Mouse (Mus musculus) erythroid progenitor cell, adult 5-6 weeks (primary cell): Measurements from ENCODE around the gene Fntb. TPM values are rescaled to one million over a fixed set of nuclear protein-coding genes. Genes with fewer than 3 reads are reported as not detected.
"Not testable (repeated sequence)": the region's sequence is repeated elsewhere in the genome, so short reads cannot be mapped to it uniquely, and the experiment has no call there.

Experiments used
- ATAC-seq: replicated peaks from 2 replicates; pipeline ENCODE4 v1.8.0; 2016; ENCODE audit warnings: moderate number of reproducible peaks, mild to moderate bottlenecking, moderate TSS enrichment, inconsistent platforms; ENCODE audit not compliant: poor library complexity, low FRiP score, severe bottlenecking
- total RNA-seq, 2 experiments: library from RNA; stranded (forward) in 1 of 2; stranded (reverse) in 1 of 2; fragments of 150-400 nt in 1 of 2; fragments of 186-747, 209-891 nt in 1 of 2; gene quantifications; 2 replicates each; pipeline versions ENCODE4 v1.2.3 to v1.2.4; 2015 to 2017; ENCODE audit warnings: low replicate concordance in 2 of 2

The Fntb gene
- total RNA-seq, 2 experiments from 2014 or later = 21.3 to 77.1 TPM

DNA sequence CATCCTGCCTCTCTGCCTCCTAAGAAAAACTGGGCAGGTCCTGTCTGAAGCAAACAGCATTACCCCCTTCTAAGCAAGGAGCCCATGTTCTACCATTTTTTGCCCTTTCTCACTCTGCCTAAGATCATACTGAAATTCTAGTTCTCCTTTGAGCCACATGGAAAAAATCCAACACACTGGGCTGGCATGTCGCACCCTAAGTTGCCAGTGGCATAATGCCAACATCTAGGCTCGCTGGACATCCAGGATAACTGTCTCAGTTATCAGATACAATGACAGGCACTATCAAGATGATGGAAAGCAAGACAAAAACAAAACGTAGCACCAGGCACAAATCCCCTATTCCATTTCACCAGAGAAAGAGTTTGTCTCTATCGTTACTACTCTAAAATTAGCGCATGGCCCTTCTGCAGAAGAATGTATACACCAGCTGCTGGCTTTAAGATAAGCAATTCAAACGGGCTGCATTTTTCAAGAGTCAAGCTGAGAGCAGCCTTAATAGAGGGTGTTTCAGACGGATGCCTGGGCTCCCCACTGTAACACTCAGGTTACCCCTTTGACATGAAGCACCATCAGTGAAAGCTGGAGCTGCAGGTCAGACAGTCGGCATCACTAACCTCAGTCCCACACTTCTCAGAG is 25.2 kb downstream of the Fntb start:
- ATAC-seq = no peak

DNA sequence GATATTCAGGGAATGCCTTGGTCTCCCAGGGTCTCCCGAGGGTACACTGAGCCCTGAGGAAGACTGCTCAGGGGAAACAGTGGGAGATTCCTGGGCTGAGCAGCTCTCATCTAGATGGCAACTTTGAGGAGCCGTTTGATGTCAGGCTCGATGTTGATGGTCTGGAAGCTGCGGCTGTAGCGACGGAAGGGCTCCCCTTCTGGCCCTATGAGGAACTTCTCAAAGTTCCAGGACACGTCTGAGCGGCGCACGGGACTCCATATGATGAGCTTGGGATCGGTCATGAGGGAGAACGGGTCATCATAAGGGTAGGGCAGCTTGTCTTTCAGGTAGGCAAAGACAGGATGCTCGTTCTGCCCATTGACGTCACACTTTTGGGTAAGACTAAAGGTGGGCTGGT is 27.2 kb downstream of the Fntb start:
- ATAC-seq = not testable (repeated sequence)

DNA sequence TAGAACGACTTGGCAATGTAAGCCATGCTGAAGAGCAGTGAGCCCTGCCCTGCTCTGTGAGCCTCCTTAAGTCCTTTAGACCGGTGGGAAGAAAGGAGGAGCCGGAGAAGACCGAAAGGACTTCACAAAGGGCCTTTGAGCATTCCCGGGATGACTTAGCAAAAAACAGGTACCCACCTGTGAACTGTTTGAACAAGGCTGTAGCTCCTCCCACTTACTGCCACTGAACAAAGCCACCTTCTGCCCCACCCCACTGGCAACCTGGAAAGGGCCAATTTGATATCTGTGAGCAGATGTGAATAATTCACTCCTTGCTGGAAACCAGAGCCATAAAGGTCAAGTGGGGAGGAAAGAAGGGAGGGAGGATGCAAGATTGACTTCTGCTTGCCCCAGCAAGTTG is 30.0 kb downstream of the Fntb start, which contains the start of gene Gpx2:
Gpx2 (minus strand) TSS at position 205 of the 400 bp plus-strand sequence.
- ATAC-seq = no peak

DNA sequence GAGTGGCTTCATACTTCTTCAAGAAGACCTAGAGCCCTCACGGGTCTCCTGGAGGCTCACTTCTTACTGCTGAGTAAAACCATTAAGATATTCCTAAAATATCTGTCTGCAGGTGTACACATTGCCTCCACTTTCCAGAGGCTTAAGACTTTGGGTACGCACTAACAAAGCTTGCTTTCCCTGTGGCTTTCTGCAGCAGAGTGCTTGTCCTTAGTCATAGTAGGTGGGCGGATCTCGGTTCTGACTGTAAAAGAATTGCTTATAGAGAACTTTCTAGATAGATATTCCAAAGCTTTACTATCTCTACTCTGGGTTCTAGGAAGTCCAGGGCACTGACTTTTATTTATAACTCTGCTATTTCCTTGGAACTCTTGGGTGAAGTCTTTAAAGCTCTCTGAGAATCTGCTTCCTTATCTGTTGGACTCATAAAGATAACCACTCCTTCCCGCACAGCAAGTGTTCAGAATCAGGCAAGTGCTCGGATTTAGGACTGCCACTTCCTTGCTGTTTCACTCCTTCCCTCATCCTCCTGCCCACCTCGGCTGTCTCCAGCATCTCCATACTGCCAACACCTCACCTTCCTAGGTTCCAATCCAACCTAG is 31.6 kb downstream of the Fntb start:
- ATAC-seq = no peak

DNA sequence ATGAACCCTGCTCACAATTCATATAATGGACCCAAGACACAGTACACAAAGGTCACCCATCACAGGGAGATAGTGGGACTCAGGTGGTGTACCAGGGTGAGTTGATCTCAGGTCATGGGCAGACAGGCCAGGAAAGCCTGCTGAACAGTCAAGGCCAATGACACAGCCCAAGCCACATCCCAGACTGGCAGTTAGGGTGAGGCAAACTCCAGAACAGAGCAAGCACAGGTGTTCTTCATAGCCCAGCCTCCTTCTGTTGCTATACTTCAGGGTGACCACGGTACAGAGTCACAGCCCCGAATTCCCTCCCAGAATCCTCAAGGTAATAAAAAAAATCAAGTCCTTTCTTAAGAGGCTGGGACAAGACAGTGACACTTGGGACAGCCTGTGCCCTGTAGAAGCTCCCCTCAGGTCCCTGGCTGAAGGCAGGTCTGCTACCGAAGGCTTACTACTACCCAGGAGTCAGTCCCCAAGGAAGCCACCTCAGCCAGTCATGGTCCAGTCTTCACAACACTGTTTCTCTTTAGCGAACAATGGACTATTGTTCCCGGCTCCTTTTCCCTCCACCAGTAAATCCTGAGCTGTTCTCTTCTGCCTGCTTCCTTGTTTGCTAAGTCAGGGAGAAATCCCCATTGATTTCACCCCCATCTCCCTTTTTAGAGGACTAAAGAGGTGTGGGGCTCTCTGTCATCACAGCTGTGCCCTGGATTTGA is 32.8 kb downstream of the Fntb start:
- no peak for ATAC-seq

DNA sequence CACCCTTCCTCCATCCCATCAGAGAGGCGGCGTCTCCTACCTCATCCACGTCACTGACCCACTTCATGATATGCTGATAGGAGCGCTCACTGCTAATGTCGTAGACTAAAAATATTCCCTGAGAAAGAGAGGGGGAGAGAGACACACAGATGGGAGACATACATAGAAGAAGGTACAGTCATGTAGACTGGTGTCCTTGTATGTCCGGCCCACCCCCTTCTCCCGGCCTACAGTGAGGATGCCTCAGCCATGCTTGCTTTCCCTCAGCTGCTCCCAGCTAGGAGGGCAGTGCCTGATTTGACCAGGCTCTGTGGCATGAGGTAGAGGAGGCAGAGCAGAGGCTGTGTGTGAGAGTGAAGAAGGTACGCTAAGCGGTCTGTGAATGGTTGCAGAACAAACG is 37.6 kb downstream of the Fntb start:
- no peak for ATAC-seq

DNA sequence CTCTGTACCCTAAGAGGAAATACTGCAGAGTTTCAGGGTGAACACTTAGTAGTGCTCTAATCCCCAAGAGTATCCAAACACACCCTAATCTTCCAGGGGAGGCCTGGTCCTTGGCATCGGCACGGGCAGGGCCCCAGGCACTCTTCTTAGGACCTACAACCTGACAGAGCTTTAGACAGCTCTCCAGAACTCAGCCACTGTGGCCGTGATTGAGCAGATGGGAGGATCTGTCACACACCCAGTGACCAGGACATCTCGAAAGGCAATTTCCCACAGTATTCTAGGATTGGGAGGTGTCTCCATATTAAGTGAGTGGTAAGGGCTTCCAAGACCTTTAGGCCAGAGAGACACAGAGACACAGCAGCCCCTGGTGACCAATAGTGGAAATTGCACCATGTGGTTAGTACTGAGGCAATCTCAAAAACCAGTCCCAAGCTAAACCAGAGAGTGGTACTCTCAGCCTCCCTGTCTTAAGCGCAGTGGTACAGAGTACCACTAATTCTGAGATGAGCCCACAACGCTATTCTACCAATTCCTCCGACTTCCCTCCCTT is 38.4 kb downstream of the Fntb start:
- peak; percentile 72 for ATAC-seq

DNA sequence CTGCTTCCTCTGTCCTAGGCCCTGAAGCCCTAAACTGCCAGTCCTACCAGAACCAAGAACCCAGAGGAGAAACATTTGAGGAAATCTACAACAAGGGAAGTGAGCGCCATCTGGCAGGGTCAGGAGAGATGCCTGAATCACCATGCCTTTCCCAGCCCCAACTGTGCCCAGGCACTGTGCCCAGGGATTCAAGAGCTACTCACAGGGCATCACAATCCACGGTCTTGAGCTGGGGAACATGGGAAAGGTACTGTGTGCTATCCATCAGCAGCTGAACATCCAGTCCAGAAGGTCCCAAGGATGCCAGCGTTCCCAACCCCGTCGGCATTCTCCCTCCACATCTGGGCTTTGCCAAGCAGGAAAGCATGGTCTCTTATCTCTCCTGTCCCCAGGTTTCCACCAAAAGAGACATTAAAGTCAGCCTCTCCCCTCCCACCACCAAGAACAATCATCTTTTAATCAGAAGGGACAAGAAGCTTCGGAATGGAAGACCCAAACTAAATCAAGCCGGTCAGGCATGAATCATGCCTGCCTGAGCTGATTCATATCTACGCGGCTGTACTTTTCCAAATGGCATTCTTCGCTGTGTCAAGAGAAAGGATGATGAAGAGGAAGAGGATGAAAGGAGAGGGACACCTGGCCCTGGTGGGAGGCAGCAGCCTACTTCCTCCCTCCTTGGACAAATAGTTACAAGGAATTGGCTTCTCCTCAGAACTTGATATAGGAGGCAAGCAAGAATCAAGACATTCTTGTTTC is 39.8 kb downstream of the Fntb start:
- ATAC-seq = no peak

DNA sequence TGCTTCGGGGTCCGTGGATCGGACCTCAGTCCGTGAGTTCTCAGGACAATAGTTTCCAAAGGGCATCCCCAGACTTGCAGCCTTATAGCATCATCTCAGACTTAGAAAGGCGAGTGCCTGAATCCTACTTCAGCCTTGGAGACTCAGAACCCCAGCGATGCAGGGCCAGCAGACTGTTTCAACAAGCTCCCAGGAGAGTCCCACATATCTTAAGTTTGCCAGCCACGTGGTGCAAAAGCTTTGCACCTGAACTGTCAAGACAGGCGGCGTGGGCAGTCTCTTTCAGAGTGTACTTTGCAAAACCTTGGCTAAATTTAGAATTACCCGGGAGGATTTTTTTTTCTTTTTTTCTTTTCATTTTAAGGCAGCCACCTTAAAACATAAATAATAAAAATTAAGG is 42.4 kb downstream of the Fntb start:
- ATAC-seq = no peak

DNA sequence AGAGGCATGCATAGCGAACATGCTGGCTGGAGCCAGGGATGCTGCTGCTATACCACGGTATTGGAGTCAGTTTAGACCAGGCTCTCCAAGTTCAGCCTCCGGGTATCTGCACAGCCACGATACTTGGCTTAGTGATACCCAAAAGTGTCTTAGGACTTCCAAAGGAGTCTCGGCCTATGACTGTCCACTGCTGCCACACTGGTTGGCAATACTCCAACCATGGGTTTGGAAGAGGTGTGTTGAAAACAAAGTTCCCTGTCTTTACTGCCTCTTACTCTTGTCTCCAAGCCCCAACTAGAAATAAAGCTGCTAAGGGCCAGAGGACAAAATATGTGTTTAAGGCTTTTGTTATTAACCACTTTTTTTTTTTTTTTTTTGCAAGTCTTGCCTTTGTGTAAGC is 45.1 kb downstream of the Fntb start:
- ATAC-seq = no peak

DNA sequence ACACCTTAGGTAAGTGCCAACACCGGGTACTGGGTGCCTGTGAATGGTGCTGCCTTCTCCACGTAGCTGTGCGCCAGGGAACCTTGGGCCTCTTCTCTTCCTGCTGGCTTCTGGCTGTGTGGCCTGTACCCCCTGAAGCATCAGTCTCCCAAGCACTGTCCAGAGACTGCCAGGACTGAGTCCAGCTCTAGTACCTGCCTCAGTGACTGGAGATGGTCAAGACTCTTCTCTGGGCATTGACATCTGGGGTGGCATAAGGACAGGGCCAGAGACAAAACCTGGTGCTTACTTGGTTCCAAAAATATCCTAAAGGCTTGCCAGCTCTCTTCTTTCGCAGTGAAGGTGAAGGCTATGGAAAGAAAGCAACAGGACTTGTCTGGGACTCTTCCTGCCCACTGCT is 45.6 kb downstream of the Fntb start:
- ATAC-seq = no peak

DNA sequence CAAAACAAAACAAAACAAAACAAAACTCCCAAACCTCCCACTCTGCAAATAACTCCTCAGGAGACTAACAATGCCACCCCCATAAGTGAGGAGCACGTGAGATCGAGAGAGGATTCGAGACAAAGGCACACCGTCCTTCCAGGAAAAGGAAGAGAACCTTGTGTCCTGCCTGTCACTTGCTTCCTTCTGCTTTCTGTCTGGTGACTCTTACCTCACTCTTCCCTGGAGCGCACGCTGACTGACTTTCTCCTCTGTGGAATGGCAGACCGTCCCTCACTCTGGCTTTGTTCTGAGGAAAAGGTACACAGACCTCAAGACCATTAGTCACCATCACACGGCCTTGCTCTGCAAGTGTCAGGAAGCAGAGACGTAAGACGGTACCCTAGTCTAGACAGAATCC is 48.2 kb downstream of the Fntb start:
- ATAC-seq = no peak

DNA sequence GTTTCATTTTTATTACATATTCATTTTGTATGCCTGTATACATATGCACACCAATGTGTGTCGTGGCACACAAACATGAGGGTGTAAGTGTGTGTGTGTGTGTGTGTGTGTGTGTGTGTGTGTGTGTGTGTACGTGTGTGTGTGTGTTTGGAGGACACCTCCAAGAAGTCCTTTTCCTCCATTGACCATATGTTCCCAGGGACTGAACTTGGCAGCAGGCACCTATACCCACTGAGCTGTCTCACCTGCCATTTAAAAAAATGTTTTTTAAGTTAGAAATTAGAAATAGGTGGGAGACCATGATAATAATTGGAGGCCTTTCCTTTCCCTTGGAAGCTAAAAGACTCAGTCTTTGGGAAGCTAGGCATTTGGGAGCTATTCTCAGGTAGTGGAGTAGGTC is 48.7 kb downstream of the Fntb start:
- no peak for ATAC-seq

DNA sequence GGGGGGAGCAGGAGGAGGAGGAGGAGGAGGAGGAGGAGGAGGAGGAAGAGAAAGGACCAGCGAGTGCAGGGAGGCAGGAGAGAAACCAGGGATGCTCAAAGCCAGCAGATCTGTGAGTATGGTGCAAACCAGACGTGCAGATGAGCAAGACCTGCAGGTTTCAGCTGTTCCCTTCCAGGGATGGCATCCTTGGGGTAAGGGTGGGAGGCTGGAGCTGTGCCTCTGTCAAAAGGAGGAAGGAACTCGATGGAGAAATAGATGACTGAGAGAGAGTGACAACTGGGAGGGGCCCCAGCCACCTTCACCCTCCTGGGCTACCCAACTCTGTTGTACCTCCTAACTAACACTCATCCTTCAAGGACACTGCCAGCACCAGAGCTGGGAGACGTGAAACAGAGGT is 51.3 kb downstream of the Fntb start:
- ATAC-seq = no peak

DNA sequence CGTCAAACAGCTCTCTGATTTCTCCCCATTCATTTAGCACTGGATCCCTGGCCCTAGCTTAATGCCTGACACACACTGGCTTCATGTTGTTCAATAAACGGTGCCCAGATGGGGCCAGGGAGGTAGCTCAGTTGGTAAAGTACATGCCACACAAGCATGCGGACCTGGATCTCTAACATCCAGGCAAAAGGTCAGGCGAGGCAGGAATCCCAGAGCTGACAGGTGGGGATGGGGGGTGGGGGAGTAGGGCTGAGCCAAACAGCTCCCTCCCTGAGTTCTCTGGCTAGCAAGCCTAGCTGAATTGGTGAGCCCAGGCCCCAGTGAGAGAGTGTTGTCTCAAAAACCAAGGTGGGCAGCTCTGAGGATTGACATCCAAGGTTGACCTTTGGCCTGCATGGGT is 51.8 kb downstream of the Fntb start:
- ATAC-seq = no peak

DNA sequence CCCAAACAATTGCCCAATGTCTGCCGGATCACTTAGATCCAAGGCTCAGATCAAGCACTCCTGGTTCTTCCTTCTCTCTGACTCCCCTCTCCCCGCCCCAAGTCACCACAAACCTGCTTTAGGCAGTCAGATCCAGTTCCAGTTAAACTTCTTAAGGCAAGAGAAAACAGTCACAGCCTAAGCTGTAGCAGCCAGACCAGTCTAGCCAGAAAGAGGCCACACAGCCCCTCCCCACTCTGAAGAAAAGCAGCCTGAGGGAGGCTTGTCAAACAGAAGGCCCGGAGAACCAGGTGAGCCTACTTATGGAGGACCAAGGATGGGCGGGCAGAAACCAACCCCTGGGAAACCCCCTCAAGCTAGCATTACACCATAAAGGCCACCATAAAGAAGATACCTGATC is 52.7 kb downstream of the Fntb start:
- ATAC-seq = no peak

DNA sequence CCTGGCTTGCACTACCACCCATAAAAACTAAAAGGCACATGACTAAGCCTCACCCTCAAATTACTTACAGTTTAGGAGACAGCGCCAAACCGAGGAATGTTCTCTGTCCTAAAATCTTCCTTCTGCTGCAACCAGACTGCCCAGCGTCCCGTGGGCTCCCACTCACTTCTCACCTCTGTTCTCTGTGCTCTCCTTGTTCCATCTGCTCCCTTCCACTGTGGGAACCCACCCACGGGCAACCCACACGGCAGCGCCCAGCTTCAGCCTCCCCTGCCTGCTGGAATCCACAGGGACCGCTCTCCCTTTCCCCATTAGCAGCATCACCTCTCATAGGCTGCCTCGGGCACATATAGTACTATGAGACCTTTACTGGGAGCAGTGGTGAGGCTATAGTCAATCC is 53.5 kb downstream of the Fntb start:
- ATAC-seq = no peak

DNA sequence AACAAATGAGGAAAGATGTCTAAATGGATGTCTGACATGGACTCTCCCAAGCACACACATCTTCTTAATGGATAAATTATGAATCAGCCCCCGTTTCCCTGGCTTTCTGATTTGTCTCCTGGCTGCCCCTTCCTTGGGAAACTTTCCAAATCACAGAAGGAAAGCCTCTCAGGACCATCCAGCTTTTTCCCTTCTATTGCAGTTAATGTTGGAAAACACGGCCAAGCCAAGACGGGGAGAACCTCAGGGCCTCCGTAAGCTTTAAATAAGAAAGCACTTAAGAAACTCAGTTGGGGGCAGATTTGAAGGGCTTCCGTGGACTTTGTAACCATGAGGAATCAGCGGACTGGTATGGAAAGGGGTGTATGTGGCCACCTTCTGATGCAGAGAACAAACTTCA is 54.4 kb downstream of the Fntb start:
- ATAC-seq = no peak

DNA sequence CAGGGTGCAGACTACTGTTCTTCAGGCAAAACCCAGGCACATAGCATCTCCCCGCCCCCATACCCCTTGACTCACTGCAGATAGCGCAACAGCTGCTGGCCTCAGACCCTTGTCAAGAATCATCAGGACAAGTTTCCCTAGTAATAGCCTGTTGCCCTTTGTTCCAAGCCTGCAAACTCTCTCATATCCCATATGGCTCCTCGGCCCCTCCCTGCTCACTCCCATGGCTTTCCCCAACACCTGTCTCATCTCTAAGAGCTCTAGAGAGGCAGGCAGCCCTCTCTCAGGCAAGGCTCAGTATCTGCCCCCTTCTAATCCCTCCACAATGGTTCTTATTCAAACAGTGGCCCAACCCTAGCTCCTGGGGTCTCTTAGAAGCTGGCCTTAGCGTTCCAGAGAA is 55.2 kb downstream of the Fntb start:
- no peak for ATAC-seq

DNA sequence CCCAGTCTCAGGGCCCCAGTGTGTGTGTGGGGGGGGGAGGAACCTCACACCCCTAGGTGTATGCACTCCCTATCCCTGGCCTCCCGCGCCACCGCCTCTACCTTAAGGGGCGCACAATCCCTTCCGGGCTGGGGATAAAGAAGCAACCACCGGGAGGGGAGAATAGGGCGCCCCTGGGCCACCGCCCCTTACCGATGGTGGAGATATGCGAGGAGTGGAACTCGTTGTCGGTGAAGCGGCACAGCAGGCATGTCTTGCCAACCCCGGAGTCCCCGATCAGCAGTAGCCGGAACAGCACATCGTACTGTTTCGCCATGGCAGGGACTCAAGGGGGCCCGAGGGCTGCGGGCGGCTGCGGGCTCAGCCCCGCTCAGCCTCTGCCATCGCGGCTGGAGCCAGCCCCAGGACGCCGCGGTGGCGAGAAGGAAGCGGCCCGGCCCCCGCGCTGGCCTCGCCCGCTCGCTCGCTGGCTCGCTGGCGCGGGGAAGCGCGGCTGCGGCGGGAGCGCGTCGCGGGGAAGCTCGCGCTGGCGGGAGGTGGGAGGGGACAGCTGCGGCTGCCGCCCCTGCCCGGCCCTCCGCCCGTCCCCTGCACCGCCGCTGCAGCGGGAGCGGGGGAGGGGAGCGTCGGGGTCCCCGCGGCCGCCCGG is 56.7 kb downstream of the Fntb start:
- no peak for ATAC-seq
